Mouse (Mus musculus): Measurements from ENCODE around the gene Tmem211. TPM values are rescaled to one million over a fixed set of nuclear protein-coding genes. Genes with fewer than 3 reads are reported as not detected.
A peak's percentile ranks its signal among the peaks of the same experiment; 100 is the strongest.

The Tmem211 gene
- polyA plus RNA-seq, 1 experiment from 2014 or later = not detected

- H3K9me3 ChIP-seq (ENCODE audit: control insufficient read depth, low read length) = no peaks in the 10 kb centered on the region
- H3K27me3 ChIP-seq (ENCODE audit: control insufficient read depth, insufficient read depth, low read depth, low read length) = no peaks in the 10 kb centered on the region
- no peak overlapping the region for H3K4me2 ChIP-seq (ENCODE audit: low read depth, low read length)
- 74% methylated on average over 5 of the region's 5 CpGs for WGBS
- no peak overlapping the region for H3K4me3 ChIP-seq (ENCODE audit: low read length)
- H3K27ac ChIP-seq (ENCODE audit: low read length) = no peak overlapping the region
- no peaks in the 10 kb centered on the region for H3K36me3 ChIP-seq (ENCODE audit: control insufficient read depth, insufficient read depth, low read length)
- no peak for ATAC-seq (ENCODE audit: low read depth)
- peaks cover 16% of the 10 kb centered on the region for H3K4me1 ChIP-seq (replicated peaks; ENCODE audit: control insufficient read depth, insufficient read depth, low read length)
- H3K9ac ChIP-seq (ENCODE audit: low read length) = no peak overlapping the region
These were observed 3.5 kb downstream of the Tmem211 start for GRCm38 (mm10) chr5:113230196-113230595.

GRCm38 (mm10) chr5:113249263-113249930, 22.7 kb downstream of the Tmem211 start:
- Histone ChIP-seq H3K4me1 (replicated peaks; ENCODE audit: control insufficient read depth, insufficient read depth, low read length) (no peaks in the 10 kb centered on the region), H3K4me2 (ENCODE audit: low read depth, low read length) (no peak overlapping the region), H3K4me3 (ENCODE audit: low read length) (no peak overlapping the region), H3K27ac (ENCODE audit: low read length) (no peak overlapping the region), H3K36me3 (ENCODE audit: control insufficient read depth, insufficient read depth, low read length) (no peaks in the 10 kb centered on the region), H3K9ac (ENCODE audit: low read length) (no peak overlapping the region), H3K9me3 (ENCODE audit: control insufficient read depth, low read length) (no peaks in the 10 kb centered on the region), H3K27me3 (ENCODE audit: control insufficient read depth, insufficient read depth, low read depth, low read length) (no peaks in the 10 kb centered on the region)
- 55% methylated on average over 8 of the region's 8 CpGs for WGBS
- ATAC-seq (ENCODE audit: low read depth) = no peak

- no peaks in the 10 kb centered on the region for H3K36me3 ChIP-seq (ENCODE audit: control insufficient read depth, insufficient read depth, low read length)
These were observed 24.1 kb downstream of the Tmem211 start for GRCm38 (mm10) chr5:113250806-113251205.

GRCm38 (mm10) chr5:113265637-113266036, 38.9 kb downstream of the Tmem211 start:
- Histone ChIP-seq H3K36me3 (ENCODE audit: control insufficient read depth, insufficient read depth, low read length) (no peaks in the 10 kb centered on the region), H3K27ac (ENCODE audit: low read length) (no peak overlapping the region), H3K4me1 (replicated peaks; ENCODE audit: control insufficient read depth, insufficient read depth, low read length) (no peaks in the 10 kb centered on the region), H3K9ac (ENCODE audit: low read length) (no peak overlapping the region), H3K4me3 (ENCODE audit: low read length) (no peak overlapping the region), H3K27me3 (ENCODE audit: control insufficient read depth, insufficient read depth, low read depth, low read length) (no peaks in the 10 kb centered on the region), H3K9me3 (ENCODE audit: control insufficient read depth, low read length) (no peaks in the 10 kb centered on the region), H3K4me2 (ENCODE audit: low read depth, low read length) (no peak overlapping the region)
- 75% methylated on average over 8 of the region's 8 CpGs for WGBS
- no peak for ATAC-seq (ENCODE audit: low read depth)

More at GRCm38 (mm10) chr5:113250806-113251205, 24.1 kb downstream of the Tmem211 start:
- H3K27me3 ChIP-seq (ENCODE audit: control insufficient read depth, insufficient read depth, low read depth, low read length) = no peaks in the 10 kb centered on the region
- ATAC-seq (ENCODE audit: low read depth) = no peak
- no peak overlapping the region for H3K4me2 ChIP-seq (ENCODE audit: low read depth, low read length)
- no peak overlapping the region for H3K9ac ChIP-seq (ENCODE audit: low read length)
- no peaks in the 10 kb centered on the region for H3K9me3 ChIP-seq (ENCODE audit: control insufficient read depth, low read length)
- H3K4me1 ChIP-seq (replicated peaks; ENCODE audit: control insufficient read depth, insufficient read depth, low read length) = no peaks in the 10 kb centered on the region
- WGBS = 91% methylated on average over 11 of the region's 11 CpGs
- H3K4me3 ChIP-seq (ENCODE audit: low read length) = no peak overlapping the region
- no peak overlapping the region for H3K27ac ChIP-seq (ENCODE audit: low read length)

GRCm38 (mm10) chr5:113268246-113268645, 41.5 kb downstream of the Tmem211 start:
- H3K9me3 ChIP-seq (ENCODE audit: control insufficient read depth, low read length) = no peaks in the 10 kb centered on the region
- H3K27ac ChIP-seq (ENCODE audit: low read length) = no peak overlapping the region
- no peak for ATAC-seq (ENCODE audit: low read depth)
- H3K9ac ChIP-seq (ENCODE audit: low read length) = no peak overlapping the region
- no peaks in the 10 kb centered on the region for H3K27me3 ChIP-seq (ENCODE audit: control insufficient read depth, insufficient read depth, low read depth, low read length)
- no peak overlapping the region for H3K4me2 ChIP-seq (ENCODE audit: low read depth, low read length)
- H3K36me3 ChIP-seq (ENCODE audit: control insufficient read depth, insufficient read depth, low read length) = no peaks in the 10 kb centered on the region
- no peak overlapping the region for H3K4me3 ChIP-seq (ENCODE audit: low read length)
- H3K4me1 ChIP-seq (replicated peaks; ENCODE audit: control insufficient read depth, insufficient read depth, low read length) = no peaks in the 10 kb centered on the region

- no peak overlapping the region for H3K9ac ChIP-seq (ENCODE audit: low read length)
- no peak overlapping the region for H3K27ac ChIP-seq (ENCODE audit: low read length)
- WGBS = 74% methylated on average over 3 of the region's 3 CpGs
- H3K9me3 ChIP-seq (ENCODE audit: control insufficient read depth, low read length) = no peaks in the 10 kb centered on the region
- no peaks in the 10 kb centered on the region for H3K36me3 ChIP-seq (ENCODE audit: control insufficient read depth, insufficient read depth, low read length)
- no peaks in the 10 kb centered on the region for H3K4me1 ChIP-seq (replicated peaks; ENCODE audit: control insufficient read depth, insufficient read depth, low read length)
- H3K4me3 ChIP-seq (ENCODE audit: low read length) = no peak overlapping the region
- ATAC-seq (ENCODE audit: low read depth) = no peak
- no peak overlapping the region for H3K4me2 ChIP-seq (ENCODE audit: low read depth, low read length)
- H3K27me3 ChIP-seq (ENCODE audit: control insufficient read depth, insufficient read depth, low read depth, low read length) = no peaks in the 10 kb centered on the region
These were observed 43.3 kb downstream of the Tmem211 start for GRCm38 (mm10) chr5:113270043-113270442.

GRCm38 (mm10) chr5:113271207-113271811, 44.6 kb downstream of the Tmem211 start:
- Histone ChIP-seq H3K9ac (ENCODE audit: low read length) (no peak overlapping the region), H3K9me3 (ENCODE audit: control insufficient read depth, low read length) (no peaks in the 10 kb centered on the region), H3K4me2 (ENCODE audit: low read depth, low read length) (no peak overlapping the region), H3K27ac (ENCODE audit: low read length) (no peak overlapping the region), H3K27me3 (ENCODE audit: control insufficient read depth, insufficient read depth, low read depth, low read length) (no peaks in the 10 kb centered on the region), H3K4me1 (replicated peaks; ENCODE audit: control insufficient read depth, insufficient read depth, low read length) (no peaks in the 10 kb centered on the region), H3K4me3 (ENCODE audit: low read length) (no peak overlapping the region), H3K36me3 (ENCODE audit: control insufficient read depth, insufficient read depth, low read length) (no peaks in the 10 kb centered on the region)
- no peak for ATAC-seq (ENCODE audit: low read depth)
- WGBS = 57% methylated on average over 11 of the region's 11 CpGs

GRCm38 (mm10) chr5:113275839-113276238, 49.1 kb downstream of the Tmem211 start:
- WGBS = 69% methylated on average over 10 of the region's 10 CpGs
- H3K27me3 ChIP-seq (ENCODE audit: control insufficient read depth, insufficient read depth, low read depth, low read length) = no peaks in the 10 kb centered on the region
- no peaks in the 10 kb centered on the region for H3K36me3 ChIP-seq (ENCODE audit: control insufficient read depth, insufficient read depth, low read length)
- H3K27ac ChIP-seq (ENCODE audit: low read length) = no peak overlapping the region
- ATAC-seq (ENCODE audit: low read depth) = no peak
- no peak overlapping the region for H3K4me3 ChIP-seq (ENCODE audit: low read length)
- no peaks in the 10 kb centered on the region for H3K4me1 ChIP-seq (replicated peaks; ENCODE audit: control insufficient read depth, insufficient read depth, low read length)
- no peak overlapping the region for H3K4me2 ChIP-seq (ENCODE audit: low read depth, low read length)
- H3K9ac ChIP-seq (ENCODE audit: low read length) = no peak overlapping the region
- H3K9me3 ChIP-seq (ENCODE audit: control insufficient read depth, low read length) = no peaks in the 10 kb centered on the region

GRCm38 (mm10) chr5:113280138-113280856, 53.6 kb downstream of the Tmem211 start:
- H3K4me3 ChIP-seq (ENCODE audit: low read length) = peak overlapping the region; percentile 33
- ATAC-seq (ENCODE audit: low read depth) = peak; percentile 57
- H3K9ac ChIP-seq (ENCODE audit: low read length) = peak overlapping the region; percentile 45
- H3K27ac ChIP-seq (ENCODE audit: low read length) = no peak overlapping the region
- H3K9me3 ChIP-seq (ENCODE audit: control insufficient read depth, low read length) = no peaks in the 10 kb centered on the region
- no peaks in the 10 kb centered on the region for H3K4me1 ChIP-seq (replicated peaks; ENCODE audit: control insufficient read depth, insufficient read depth, low read length)
- 24% methylated on average over 15 of the region's 15 CpGs for WGBS
- no peaks in the 10 kb centered on the region for H3K27me3 ChIP-seq (ENCODE audit: control insufficient read depth, insufficient read depth, low read depth, low read length)
- peak overlapping the region; percentile 41 for H3K4me2 ChIP-seq (ENCODE audit: low read depth, low read length)
- H3K36me3 ChIP-seq (ENCODE audit: control insufficient read depth, insufficient read depth, low read length) = no peaks in the 10 kb centered on the region

All from lung, embryonic 16.5 days (tissue).